Mouse (Mus musculus) lung, adult 18-20 months (tissue): ENCODE data around the gene Apol9b.

Experiments used
- DNase-seq, 2 experiments: peaks; one replicate each; pipeline ENCODE4 v3.0.0; 2022; ENCODE audit warnings: mixed read lengths in 2 of 2

Apol9b gene

GRCm38 (mm10) chr15:77782449-77783014 lies 53.7 kb downstream of the Apol9b start:
- peak in 1 of 2 experiments; percentile 63 for DNase-seq

GRCm38 (mm10) chr15:77784039-77784824 lies 55.4 kb downstream of the Apol9b start:
- DNase-seq, result no peak

- no peak for DNase-seq
Observed at GRCm38 (mm10) chr15:77785807-77786206, 57.0 kb downstream of the Apol9b start.
